Mouse (Mus musculus): ENCODE measurements around the gene Plcd3. TPM values are rescaled to one million over a fixed set of nuclear protein-coding genes. Genes with fewer than 3 reads are reported as not detected.

The Plcd3 gene
- polyA plus RNA-seq, 1 experiment = 20.6 TPM

DNA sequence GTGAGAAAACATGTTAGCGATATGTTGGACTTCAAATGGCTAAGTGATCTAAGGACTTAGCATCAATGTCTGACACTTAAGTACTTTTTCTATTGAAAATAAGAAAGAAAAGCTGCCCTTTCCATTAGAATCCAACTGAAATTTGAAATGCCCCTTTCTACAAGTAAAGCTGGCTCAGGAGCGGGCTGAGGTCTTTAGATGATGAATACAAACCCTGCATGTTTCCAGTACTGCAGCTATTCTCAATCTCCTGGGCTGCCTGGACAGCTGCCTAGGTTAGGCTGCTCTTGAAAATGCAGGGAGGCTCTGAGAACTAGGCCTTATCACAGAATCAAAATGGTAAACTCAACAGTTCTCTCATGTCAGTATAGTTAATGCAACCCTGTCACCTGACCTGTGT lies 17.4 kb upstream of the Plcd3 start:
- Histone ChIP-seq H3K4me3 (peak overlapping the region; percentile 99), H3K79me2 (ENCODE audit: control insufficient read depth, insufficient read depth) (peaks cover 31% of the 10 kb centered on the region), H3K4me2 (ENCODE audit: low read depth) (peak overlapping the region; percentile 85), H3K27me3 (ENCODE audit: control insufficient read depth, insufficient read depth, insufficient read length) (no peaks in the 10 kb centered on the region), H3ac (ENCODE audit: control insufficient read depth, insufficient read length) (no peak overlapping the region), H3K36me3 (ENCODE audit: control insufficient read depth, insufficient read depth) (no peaks in the 10 kb centered on the region)
- TF ChIP-seq MAX (IDR thresholded peaks at IDR 0.05; ENCODE audit: low read depth) (no peak), TCF12 (IDR thresholded peaks at IDR 0.05; ENCODE audit: insufficient read depth, poor library complexity, severe bottlenecking) (no peak), POLR2A (IDR thresholded peaks at IDR 0.05; ENCODE audit: insufficient read length, low read depth) (no peak), REST (IDR thresholded peaks at IDR 0.05; ENCODE audit: insufficient read depth, insufficient read length) (no peak), E2F4 (IDR thresholded peaks at IDR 0.05; ENCODE audit: insufficient read depth) (no peak), CEBPB (IDR thresholded peaks at IDR 0.05; ENCODE audit: insufficient read depth, poor library complexity, severe bottlenecking) (no peak), TCF3 (IDR thresholded peaks at IDR 0.05; ENCODE audit: insufficient read length, low read depth) (no peak)

GRCm38 (mm10) chr11:103117591-103118009 lies 16.1 kb upstream of the Plcd3 start:
- Histone ChIP-seq H3ac (ENCODE audit: control insufficient read depth, insufficient read length) (peak overlapping the region; percentile 73), H3K36me3 (ENCODE audit: control insufficient read depth, insufficient read depth) (no peaks in the 10 kb centered on the region), H3K4me3 (peak overlapping the region; percentile 99), H3K79me2 (ENCODE audit: control insufficient read depth, insufficient read depth) (peaks cover 31% of the 10 kb centered on the region), H3K27me3 (ENCODE audit: control insufficient read depth, insufficient read depth, insufficient read length) (no peaks in the 10 kb centered on the region), H3K4me2 (ENCODE audit: low read depth) (peak overlapping the region; percentile 85)
- TF ChIP-seq POLR2AphosphoS2 (IDR thresholded peaks at IDR 0.05; ENCODE audit: insufficient read length, low read depth) (peak; percentile 76), CEBPB (IDR thresholded peaks at IDR 0.05; ENCODE audit: insufficient read depth, poor library complexity, severe bottlenecking) (no peak), POLR2A (IDR thresholded peaks at IDR 0.05; ENCODE audit: insufficient read length, low read depth) (peak; percentile 32), E2F4 (IDR thresholded peaks at IDR 0.05; ENCODE audit: insufficient read depth) (no peak), TCF12 (IDR thresholded peaks at IDR 0.05; ENCODE audit: insufficient read depth, poor library complexity, severe bottlenecking) (no peak), MYOG (IDR thresholded peaks at IDR 0.05; ENCODE audit: control insufficient read depth in 1 of 3, insufficient read depth in 1 of 3, insufficient read length in 2 of 3, low read depth in 2 of 3) (peak in 1 of 3 experiments; percentile 30)

- no peaks in the 10 kb centered on the region for H3K27me3 ChIP-seq (ENCODE audit: control insufficient read depth, insufficient read depth, insufficient read length)
- TF ChIP-seq POLR2A (IDR thresholded peaks at IDR 0.05; ENCODE audit: insufficient read length, low read depth) (peak; percentile 51), MYOD1 (IDR thresholded peaks at IDR 0.05; ENCODE audit: control insufficient read depth in 1 of 3, insufficient read length in 2 of 3, low read depth in 2 of 3) (peak in 1 of 3 experiments; percentile 20), POLR2AphosphoS2 (IDR thresholded peaks at IDR 0.05; ENCODE audit: insufficient read length, low read depth) (peak; percentile 92), SRF (IDR thresholded peaks at IDR 0.05; ENCODE audit: control insufficient read depth, insufficient read length, low read depth) (no peak)
- H3K79me2 ChIP-seq (ENCODE audit: control insufficient read depth, insufficient read depth) = peaks cover 31% of the 10 kb centered on the region
- peak overlapping the region; percentile 73 for H3ac ChIP-seq (ENCODE audit: control insufficient read depth, insufficient read length)
- H3K4me2 ChIP-seq (ENCODE audit: low read depth) = peak overlapping the region; percentile 85
- no peaks in the 10 kb centered on the region for H3K36me3 ChIP-seq (ENCODE audit: control insufficient read depth, insufficient read depth)
- H3K4me3 ChIP-seq = peak overlapping the region; percentile 99
Measured at GRCm38 (mm10) chr11:103116959-103117590, 15.6 kb upstream of the Plcd3 start.

DNA sequence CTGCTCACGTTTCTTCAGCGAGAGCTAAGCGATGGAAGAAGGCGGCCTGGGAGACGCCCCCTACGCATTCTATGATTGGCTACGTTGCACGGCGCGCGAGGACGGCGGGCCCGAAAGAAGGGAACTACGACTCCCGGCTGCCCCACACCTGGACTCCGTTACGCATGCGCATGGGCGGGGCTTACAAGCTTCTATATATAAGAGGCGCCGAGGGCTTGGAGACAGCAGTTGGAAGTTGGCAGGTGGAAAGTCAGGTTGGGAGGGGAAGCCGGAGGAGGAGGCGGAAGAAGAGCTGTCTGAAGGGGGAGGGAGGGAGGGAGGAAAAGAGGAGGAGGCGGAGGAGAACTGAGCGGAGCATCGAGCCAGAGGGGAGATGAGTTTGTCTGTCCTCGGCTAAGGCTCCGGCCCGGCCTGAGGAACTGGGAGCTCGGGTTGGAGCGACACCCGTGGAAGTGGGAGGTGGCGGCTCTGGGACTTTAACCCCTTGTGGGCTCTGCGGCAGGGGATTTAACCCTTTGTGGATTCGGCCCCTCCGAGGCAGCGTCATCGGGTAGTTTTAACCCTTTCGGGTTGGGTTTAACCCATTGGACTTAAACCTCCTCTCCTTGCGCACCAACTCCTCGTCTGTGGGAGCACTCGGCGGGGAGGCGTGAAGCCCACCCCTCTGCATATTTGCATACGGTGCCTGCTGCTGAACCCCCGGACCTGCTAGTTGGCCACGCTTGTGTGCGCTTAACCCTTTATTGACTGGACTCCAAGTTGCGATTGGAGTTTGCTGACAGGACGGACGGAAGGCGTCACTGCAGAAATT lies 14.8 kb upstream of the Plcd3 start, which contains the start of gene Hexim1:
Gene Hexim1 (plus strand): TSS at position 224 of the 811 bp plus-strand sequence.
- Histone ChIP-seq H3K4me2 (ENCODE audit: low read depth) (peak within 1 kb of the TSS; percentile 88), H3K27me3 (ENCODE audit: control insufficient read depth, insufficient read depth, insufficient read length) (no peaks in the 10 kb centered on the region), H3K79me2 (ENCODE audit: control insufficient read depth, insufficient read depth) (peaks cover 31% of the 10 kb centered on the region), H3K36me3 (ENCODE audit: control insufficient read depth, insufficient read depth) (no peaks in the 10 kb centered on the region), H3ac (ENCODE audit: control insufficient read depth, insufficient read length) (peak within 1 kb of the TSS; percentile 73), H3K4me3 (peak within 1 kb of the TSS; percentile 99)
- TF ChIP-seq E2F4 (IDR thresholded peaks at IDR 0.05; ENCODE audit: insufficient read depth) (peak; percentile 11), CEBPB (IDR thresholded peaks at IDR 0.05; ENCODE audit: insufficient read depth, poor library complexity, severe bottlenecking) (no peak), REST (IDR thresholded peaks at IDR 0.05; ENCODE audit: insufficient read depth, insufficient read length) (no peak), MYOD1 (IDR thresholded peaks at IDR 0.05; ENCODE audit: control insufficient read depth in 1 of 3, insufficient read length in 2 of 3, low read depth in 2 of 3) (peak in 1 of 3 experiments; percentile 19), SRF (IDR thresholded peaks at IDR 0.05; ENCODE audit: control insufficient read depth, insufficient read length, low read depth) (peak; percentile 58), TCF12 (IDR thresholded peaks at IDR 0.05; ENCODE audit: insufficient read depth, poor library complexity, severe bottlenecking) (no peak), TCF3 (IDR thresholded peaks at IDR 0.05; ENCODE audit: insufficient read length, low read depth) (no peak), MAX (IDR thresholded peaks at IDR 0.05; ENCODE audit: low read depth) (no peak), POLR2A (IDR thresholded peaks at IDR 0.05; ENCODE audit: insufficient read length, low read depth) (peak; percentile 83), POLR2AphosphoS2 (IDR thresholded peaks at IDR 0.05; ENCODE audit: insufficient read length, low read depth) (peak; percentile 85), MYOG (IDR thresholded peaks at IDR 0.05; ENCODE audit: control insufficient read depth in 1 of 3, insufficient read depth in 1 of 3, insufficient read length in 2 of 3, low read depth in 2 of 3) (no peak), USF1 (IDR thresholded peaks at IDR 0.05; ENCODE audit: low read depth) (no peak)

Measured in myocyte (in vitro differentiated cells).